Mouse (Mus musculus) embryonic facial prominence, embryonic 14.5 days (tissue): Measurements from ENCODE around the gene Dpp9. TPM values are rescaled to one million over a fixed set of nuclear protein-coding genes. Genes with fewer than 3 reads are reported as not detected.

Experiments used
- ATAC-seq: fragments of 200-750 bp; cut with Nextera tagmentation; 2 replicates; pipeline ENCODE4 v1.8.0; 2017; ENCODE audit warnings: low read depth, moderate number of reproducible peaks, moderate TSS enrichment
- DNase-seq: peaks from one replicate; pipeline ENCODE4 v3.0.0-alpha.2; 2015; ENCODE audit warnings: low spot score
- H3K27ac ChIP-seq: fragments of 300-500 bp; sonication (generic); replicated peaks from 2 replicates; pipeline ENCODE4 v1.5.1; 2014; ENCODE audit warnings: low read depth, mild to moderate bottlenecking, low read length, moderate library complexity
- H3K27me3 ChIP-seq: fragments of 300-500 bp; sonication (generic); replicated peaks from 2 replicates; pipeline ENCODE4 v1.6.1; 2014; ENCODE audit warnings: low read length; ENCODE audit not compliant: control insufficient read depth, insufficient read depth
- H3K36me3 ChIP-seq: fragments of 300-500 bp; sonication (generic); 2 replicates; pipeline ENCODE4 v1.6.1; 2014; ENCODE audit warnings: low read length, mixed read lengths; ENCODE audit not compliant: control insufficient read depth, insufficient read depth
- H3K4me1 ChIP-seq: fragments of 300-500 bp; sonication (generic); 2 replicates; pipeline ENCODE4 v1.6.1; 2014; ENCODE audit warnings: antibody characterized with exemption, low read length; ENCODE audit not compliant: control insufficient read depth, insufficient read depth
- H3K4me2 ChIP-seq: fragments of 300-500 bp; sonication (generic); 2 replicates; pipeline ENCODE4 v1.6.1; 2014; ENCODE audit warnings: low read depth, mild to moderate bottlenecking, low read length, moderate library complexity, mixed read lengths
- H3K4me3 ChIP-seq: fragments of 300-500 bp; sonication (generic); 2 replicates; pipeline ENCODE4 v1.5.1; 2014; ENCODE audit warnings: low read depth, mild to moderate bottlenecking, low read length
- H3K9ac ChIP-seq: fragments of 300-500 bp; sonication (generic); 2 replicates; pipeline ENCODE4 v1.6.1; 2014; ENCODE audit warnings: low read depth, mild to moderate bottlenecking, low read length, moderate library complexity, mixed read lengths
- H3K9me3 ChIP-seq: fragments of 300-500 bp; sonication (generic); 2 replicates; pipeline ENCODE4 v1.6.1; 2016; ENCODE audit warnings: low read length; ENCODE audit not compliant: control insufficient read depth
- WGBS: fragments of 180-500 bp; shearing (Covaris S2); extraction: QIAGEN DNeasy Blood & Tissue Kit; methylation state at CpG from one replicate; pipeline ENCODE4 v1.1.7; 2014; 5-methylcytosine and 5-hydroxymethylcytosine counted together
- polyA plus RNA-seq: library from polyadenylated mRNA; unstranded; fragments of >200 nt; fragmentation: Nextera tagmentation; extraction: Ambion mirVana; gene quantifications from 2 replicates; pipeline ENCODE4 v1.2.1, GENCODE M21; 2014

The Dpp9 gene
- 32.5 and 37.1 TPM in 2 replicates for polyA plus RNA-seq

- DNase-seq (peak; percentile 99), ATAC-seq (peak; percentile 99)
- Histone ChIP-seq H3K36me3 (no peaks in the 10 kb centered on the region), H3K4me1 (peaks cover 15% of the 10 kb centered on the region), H3K9ac (peak within 1 kb of the TSS; percentile 83), H3K9me3 (no peaks in the 10 kb centered on the region), H3K4me2 (peak within 1 kb of the TSS; percentile 69), H3K27ac (peak within 1 kb of the TSS; percentile 82), H3K27me3 (no peaks in the 10 kb centered on the region), H3K4me3 (peak within 1 kb of the TSS; percentile 75)
- 1% methylated on average over 31 of the region's 78 CpGs for WGBS
These were observed at the start of gene Dpp9 for GRCm38 (mm10) chr17:56218377-56219191. Gene Dpp9, minus strand, starts transcription at chr17:56218905.

GRCm38 (mm10) chr17:56266271-56266670 lies 47.6 kb upstream of the Dpp9 start:
- H3K9me3 ChIP-seq = no peaks in the 10 kb centered on the region
- H3K27me3 ChIP-seq = no peaks in the 10 kb centered on the region
- H3K4me1 ChIP-seq = no peaks in the 10 kb centered on the region
- no peak overlapping the region for H3K9ac ChIP-seq
- H3K4me3 ChIP-seq = no peak overlapping the region
- ATAC-seq (no peak), DNase-seq (no peak)
- WGBS = 54% methylated on average over 3 of the region's 3 CpGs
- no peak overlapping the region for H3K27ac ChIP-seq
- no peak overlapping the region for H3K4me2 ChIP-seq
- H3K36me3 ChIP-seq = peaks cover 28% of the 10 kb centered on the region

GRCm38 (mm10) chr17:56265869-56266268 lies 47.2 kb upstream of the Dpp9 start:
- H3K4me2 ChIP-seq = no peak overlapping the region
- ATAC-seq (no peak), DNase-seq (no peak)
- no peak overlapping the region for H3K27ac ChIP-seq
- H3K36me3 ChIP-seq = peaks cover 29% of the 10 kb centered on the region
- no peak overlapping the region for H3K4me3 ChIP-seq
- no peaks in the 10 kb centered on the region for H3K27me3 ChIP-seq
- WGBS = 88% methylated on average over 3 of the region's 3 CpGs
- no peak overlapping the region for H3K9ac ChIP-seq
- no peaks in the 10 kb centered on the region for H3K4me1 ChIP-seq
- no peaks in the 10 kb centered on the region for H3K9me3 ChIP-seq

GRCm38 (mm10) chr17:56265011-56265410 lies 46.3 kb upstream of the Dpp9 start:
- Histone ChIP-seq H3K27ac (no peak overlapping the region), H3K9ac (no peak overlapping the region), H3K4me3 (no peak overlapping the region), H3K36me3 (peaks cover 32% of the 10 kb centered on the region), H3K4me1 (no peaks in the 10 kb centered on the region), H3K27me3 (no peaks in the 10 kb centered on the region), H3K9me3 (no peaks in the 10 kb centered on the region), H3K4me2 (no peak overlapping the region)
- DNase-seq (no peak), ATAC-seq (no peak)
- WGBS = 92% methylated on average over 4 of the region's 4 CpGs

GRCm38 (mm10) chr17:56264020-56264419 lies 45.3 kb upstream of the Dpp9 start:
- 27% methylated on average over 8 of the region's 8 CpGs for WGBS
- H3K4me2 ChIP-seq = no peak overlapping the region
- H3K27ac ChIP-seq = no peak overlapping the region
- peaks cover 4% of the 10 kb centered on the region; the same call in 1 of the 2 replicates for H3K4me1 ChIP-seq
- DNase-seq (peak; percentile 78), ATAC-seq (peak; percentile 74)
- H3K36me3 ChIP-seq = peaks cover 42% of the 10 kb centered on the region
- no peak overlapping the region for H3K4me3 ChIP-seq
- no peaks in the 10 kb centered on the region for H3K27me3 ChIP-seq
- H3K9ac ChIP-seq = no peak overlapping the region
- no peaks in the 10 kb centered on the region for H3K9me3 ChIP-seq

- peaks cover 4% of the 10 kb centered on the region; the same call in 1 of the 2 replicates for H3K4me1 ChIP-seq
These were observed 44.0 kb upstream of the Dpp9 start for GRCm38 (mm10) chr17:56262645-56263094.

GRCm38 (mm10) chr17:56261166-56261565 lies 42.5 kb upstream of the Dpp9 start:
- Histone ChIP-seq H3K4me2 (no peak overlapping the region), H3K9ac (no peak overlapping the region; the same call in 1 of the 2 replicates), H3K4me3 (no peak overlapping the region), H3K36me3 (peaks cover 49% of the 10 kb centered on the region), H3K4me1 (peaks cover 4% of the 10 kb centered on the region; the same call in 1 of the 2 replicates), H3K9me3 (no peaks in the 10 kb centered on the region), H3K27me3 (no peaks in the 10 kb centered on the region), H3K27ac (0 out of 2 replicates have a peak overlapping the region, but pooled peaks have one; percentile 1)
- WGBS = 66% methylated on average over 3 of the region's 3 CpGs
- DNase-seq (peak; percentile 61), ATAC-seq (no peak)

More at GRCm38 (mm10) chr17:56262645-56263094, 44.0 kb upstream of the Dpp9 start:
- Histone ChIP-seq H3K4me3 (no peak overlapping the region), H3K27me3 (no peaks in the 10 kb centered on the region), H3K9me3 (no peaks in the 10 kb centered on the region), H3K27ac (no peak overlapping the region), H3K36me3 (peaks cover 49% of the 10 kb centered on the region), H3K9ac (no peak overlapping the region), H3K4me2 (no peak overlapping the region)
- 89% methylated on average over 3 of the region's 3 CpGs for WGBS
- ATAC-seq = no peak
- DNase-seq = no peak

GRCm38 (mm10) chr17:56259301-56260037 lies 40.8 kb upstream of the Dpp9 start:
- Histone ChIP-seq H3K4me2 (peak overlapping the region; percentile 18; the same call in 1 of the 2 replicates), H3K4me1 (peaks cover 4% of the 10 kb centered on the region; the same call in 1 of the 2 replicates), H3K27ac (no peak overlapping the region), H3K9me3 (no peaks in the 10 kb centered on the region), H3K4me3 (no peak overlapping the region), H3K36me3 (peaks cover 49% of the 10 kb centered on the region), H3K9ac (peak overlapping the region; percentile 20; the same call in 1 of the 2 replicates), H3K27me3 (no peaks in the 10 kb centered on the region)
- DNase-seq = no peak
- 88% methylated on average over 9 of the region's 10 CpGs for WGBS
- ATAC-seq = no peak
